Mouse (Mus musculus) hindbrain, embryonic 12.5 days (tissue): ENCODE measurements around the gene Ube2t. TPM values are rescaled to one million over a fixed set of nuclear protein-coding genes. Genes with fewer than 3 reads are reported as not detected.
A peak's percentile ranks its signal among the peaks of the same experiment; 100 is the strongest.

Experiments
- ATAC-seq: fragments of 200-750 bp; cut with Nextera tagmentation; 2 replicates; pipeline ENCODE4 v1.8.0; 2017; ENCODE audit warnings: moderate TSS enrichment; ENCODE audit not compliant: low FRiP score
- H3K27ac ChIP-seq: fragments of 300-500 bp; sonication (generic); 2 replicates; pipeline ENCODE4 v1.5.1; 2016; ENCODE audit warnings: mild to moderate bottlenecking
- H3K27me3 ChIP-seq: fragments of 300-500 bp; sonication (generic); 2 replicates; pipeline ENCODE4 v1.6.1; 2016; ENCODE audit warnings: mild to moderate bottlenecking
- H3K36me3 ChIP-seq: fragments of 300-500 bp; sonication (generic); 2 replicates; pipeline ENCODE4 v1.6.1; 2016; ENCODE audit warnings: mild to moderate bottlenecking
- H3K4me1 ChIP-seq: fragments of 300-500 bp; sonication (generic); 2 replicates; pipeline ENCODE4 v1.6.1; 2016
- H3K4me2 ChIP-seq: fragments of 300-500 bp; sonication (generic); replicated peaks from 2 replicates; pipeline ENCODE4 v1.6.1; 2016; ENCODE audit warnings: mild to moderate bottlenecking
- H3K4me3 ChIP-seq: fragments of 300-500 bp; sonication (generic); 2 replicates; pipeline ENCODE4 v1.5.1; 2016; ENCODE audit warnings: mild to moderate bottlenecking
- H3K9ac ChIP-seq: fragments of 300-500 bp; sonication (generic); 2 replicates; pipeline ENCODE4 v1.6.1; 2016; ENCODE audit warnings: mild to moderate bottlenecking, moderate library complexity
- H3K9me3 ChIP-seq: fragments of 300-500 bp; sonication (generic); replicated peaks from 2 replicates; pipeline ENCODE4 v1.6.1; 2016; ENCODE audit warnings: mild to moderate bottlenecking
- WGBS: fragments of 180-500 bp; shearing (Covaris S2); methylation state at CpG from one replicate; pipeline ENCODE4 v1.1.7; 2016; 5-methylcytosine and 5-hydroxymethylcytosine counted together
- polyA plus RNA-seq: library from polyadenylated mRNA; unstranded; fragments of >200 nt; fragmentation: Nextera tagmentation; extraction: Ambion mirVana; gene quantifications from 2 replicates; pipeline ENCODE4 v1.2.1, GENCODE M21; 2016

Gene Ube2t
- polyA plus RNA-seq, 1 experiment from 2014 or later = 30.8 TPM

DNA sequence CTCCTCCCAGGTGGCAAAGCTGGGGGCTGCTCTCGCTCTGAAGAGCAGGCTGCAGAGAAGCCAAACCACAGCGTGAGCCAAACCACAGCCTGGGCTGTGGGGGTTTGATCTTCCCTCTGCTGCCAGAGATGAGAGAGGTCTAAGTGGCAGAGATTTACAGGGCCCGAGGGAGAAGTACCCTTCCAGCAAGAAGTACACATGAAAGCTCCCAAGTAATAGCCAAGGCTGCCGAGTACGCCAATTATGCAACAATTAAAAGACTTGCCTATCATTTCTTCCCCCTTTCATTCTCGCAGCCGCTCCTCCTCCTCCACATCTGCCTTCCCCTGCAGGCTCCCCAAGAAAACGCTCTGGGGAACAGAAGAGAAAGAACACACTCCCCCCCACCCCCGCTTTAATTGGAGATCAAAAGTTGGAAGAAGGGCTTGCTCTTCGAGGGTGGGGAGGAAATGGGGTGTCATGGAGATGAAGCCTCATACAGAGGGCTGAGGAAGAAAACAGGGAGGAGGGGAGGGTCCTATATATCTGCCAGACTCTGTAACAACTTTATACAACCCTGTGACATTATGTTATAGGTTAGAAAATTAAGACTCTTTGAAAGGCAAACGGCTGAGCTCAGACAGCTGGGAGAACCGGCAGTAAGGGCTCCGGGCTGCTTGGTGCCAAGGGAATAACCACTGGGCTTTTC lies 56.9 kb downstream of the Ube2t start:
- no peaks in the 10 kb centered on the region for H3K9me3 ChIP-seq
- H3K27ac ChIP-seq = no peak overlapping the region
- no peak overlapping the region for H3K4me3 ChIP-seq
- no peaks in the 10 kb centered on the region for H3K36me3 ChIP-seq
- peaks cover 38% of the 10 kb centered on the region for H3K4me1 ChIP-seq
- H3K4me2 ChIP-seq = no peak overlapping the region
- H3K9ac ChIP-seq = no peak overlapping the region
- H3K27me3 ChIP-seq = no peaks in the 10 kb centered on the region; the same call in 1 of the 2 replicates
- WGBS = 35% methylated on average over 13 of the region's 13 CpGs
- no peak for ATAC-seq

GRCm38 (mm10) chr1:135019775-135020167 lies 57.4 kb downstream of the Ube2t start:
- ATAC-seq = no peak
- Histone ChIP-seq H3K4me2 (no peak overlapping the region), H3K9me3 (no peaks in the 10 kb centered on the region), H3K9ac (no peak overlapping the region), H3K27me3 (no peaks in the 10 kb centered on the region; the same call in 1 of the 2 replicates), H3K27ac (no peak overlapping the region), H3K4me1 (peaks cover 34% of the 10 kb centered on the region), H3K4me3 (no peak overlapping the region), H3K36me3 (no peaks in the 10 kb centered on the region)
- WGBS = 71% methylated on average over 4 of the region's 4 CpGs

DNA sequence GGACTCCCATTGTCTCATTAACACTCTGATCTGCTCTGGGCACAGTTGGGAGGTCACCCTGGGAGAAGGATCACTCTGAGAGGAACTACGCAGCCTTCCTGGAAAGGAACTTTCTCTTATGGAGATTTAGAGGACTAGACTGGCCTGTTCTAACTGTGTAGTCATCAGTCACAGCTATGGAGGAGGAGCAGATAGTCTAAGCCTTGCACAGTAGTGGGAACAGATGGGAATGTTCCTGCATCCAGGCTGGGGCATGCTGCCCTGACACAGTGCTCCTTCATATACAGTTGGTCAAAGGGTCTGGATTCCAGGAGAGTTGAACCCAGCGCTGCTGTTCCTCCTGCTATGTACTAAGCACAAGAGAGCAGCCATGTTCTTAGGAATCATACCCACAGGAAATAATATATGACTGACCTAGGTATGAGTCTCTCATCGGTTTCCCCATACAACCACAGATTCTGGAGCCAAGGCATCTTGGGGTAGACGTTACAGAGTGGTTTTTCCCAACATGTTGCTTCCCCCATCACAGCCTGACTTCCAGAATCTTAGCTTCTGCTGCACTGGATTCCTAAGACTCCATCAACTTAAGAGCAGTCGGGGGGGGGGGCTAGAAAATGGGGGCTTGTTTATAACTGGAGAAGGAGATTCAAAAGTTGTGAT lies 58.0 kb downstream of the Ube2t start:
- no peak overlapping the region for H3K9ac ChIP-seq
- H3K4me2 ChIP-seq = no peak overlapping the region
- no peak overlapping the region for H3K27ac ChIP-seq
- H3K9me3 ChIP-seq = no peaks in the 10 kb centered on the region
- 85% methylated on average over 5 of the region's 5 CpGs for WGBS
- H3K4me3 ChIP-seq = no peak overlapping the region
- H3K4me1 ChIP-seq = peaks cover 27% of the 10 kb centered on the region
- ATAC-seq = no peak
- no peaks in the 10 kb centered on the region for H3K36me3 ChIP-seq
- H3K27me3 ChIP-seq = no peaks in the 10 kb centered on the region; the same call in 1 of the 2 replicates

DNA sequence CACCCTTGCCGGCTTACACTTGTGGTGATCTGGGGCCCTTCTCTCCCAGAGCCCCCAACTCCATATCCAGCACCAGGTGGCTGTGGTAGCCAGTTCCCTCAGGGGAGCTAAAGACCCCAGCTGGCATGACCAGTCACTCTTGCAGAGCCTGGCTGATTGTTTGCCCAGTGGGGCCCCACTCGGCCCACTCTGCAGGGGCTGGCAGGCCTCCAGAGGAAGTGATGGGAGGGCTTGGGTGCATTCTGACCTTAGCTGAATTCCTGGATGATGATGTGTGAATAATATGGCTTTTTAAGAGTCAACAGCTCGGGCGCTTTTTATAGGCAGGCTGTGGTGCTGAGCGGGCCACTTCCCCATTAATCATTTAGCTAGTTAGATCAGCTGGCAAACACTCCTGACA lies 58.6 kb downstream of the Ube2t start:
- no peak overlapping the region for H3K27ac ChIP-seq
- no peak overlapping the region for H3K4me3 ChIP-seq
- H3K27me3 ChIP-seq = no peaks in the 10 kb centered on the region; the same call in 1 of the 2 replicates
- H3K9ac ChIP-seq = no peak overlapping the region
- H3K4me2 ChIP-seq = no peak overlapping the region
- H3K9me3 ChIP-seq = no peaks in the 10 kb centered on the region
- 28% methylated on average over 5 of the region's 5 CpGs for WGBS
- peak; percentile 67; the same call in 1 of the 2 replicates for ATAC-seq
- H3K36me3 ChIP-seq = no peaks in the 10 kb centered on the region
- peaks cover 25% of the 10 kb centered on the region for H3K4me1 ChIP-seq

DNA sequence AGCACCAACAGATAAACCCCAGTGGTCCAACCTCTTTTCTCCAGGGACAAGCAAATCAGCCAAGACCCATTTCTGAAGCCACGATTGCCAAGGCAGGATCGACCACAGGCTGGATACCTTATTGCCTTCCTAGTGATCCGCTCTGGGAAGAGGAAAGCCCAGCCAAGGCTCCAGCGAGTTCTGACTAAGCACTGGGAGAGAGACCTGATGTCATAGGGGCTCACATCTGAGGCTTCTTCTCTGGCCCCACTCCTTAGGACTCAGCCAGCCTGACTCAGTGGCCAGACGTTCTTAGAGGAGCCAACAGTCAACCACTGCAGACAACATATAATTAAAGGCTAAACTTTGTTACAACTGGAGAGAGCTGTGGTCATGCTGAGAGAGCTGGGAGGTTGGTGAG lies 59.6 kb downstream of the Ube2t start:
- Histone ChIP-seq H3K27ac (no peak overlapping the region), H3K9ac (no peak overlapping the region), H3K9me3 (no peaks in the 10 kb centered on the region), H3K4me3 (no peak overlapping the region), H3K36me3 (no peaks in the 10 kb centered on the region), H3K4me2 (no peak overlapping the region), H3K27me3 (no peaks in the 10 kb centered on the region; the same call in 1 of the 2 replicates), H3K4me1 (peaks cover 25% of the 10 kb centered on the region)
- 80% methylated on average over 5 of the region's 5 CpGs for WGBS
- ATAC-seq = no peak

GRCm38 (mm10) chr1:135023583-135023982 lies 61.2 kb downstream of the Ube2t start:
- peaks cover 25% of the 10 kb centered on the region for H3K4me1 ChIP-seq
- 80% methylated on average over 1 of the region's 1 CpGs for WGBS
- peaks cover 8% of the 10 kb centered on the region for H3K9me3 ChIP-seq
- H3K27me3 ChIP-seq = no peaks in the 10 kb centered on the region; the same call in 1 of the 2 replicates
- no peak overlapping the region for H3K4me2 ChIP-seq
- H3K9ac ChIP-seq = no peak overlapping the region
- H3K4me3 ChIP-seq = no peak overlapping the region
- no peak for ATAC-seq
- no peak overlapping the region for H3K27ac ChIP-seq
- H3K36me3 ChIP-seq = no peaks in the 10 kb centered on the region

Other genes with a start within 250 kb of the Ube2t start
- 12.7 and 13.2 TPM in 2 replicates for gene Ppp1r12b, start 6.6 kb upstream of the Ube2t start, polyA plus RNA-seq
- gene Lgr6, start 142.7 kb downstream of the Ube2t start, polyA plus RNA-seq = 0.70 and 0.90 TPM in 2 replicates
- 1.2 TPM in 2 replicates for gene Ptpn7, start 170.1 kb downstream of the Ube2t start, polyA plus RNA-seq
- gene Arl8a, start 184.3 kb downstream of the Ube2t start, polyA plus RNA-seq = 171 and 183 TPM in 2 replicates
- 0.10 and 0.12 TPM in 2 replicates for gene Gpr37l1, start 205.1 kb downstream of the Ube2t start, polyA plus RNA-seq